Mouse (Mus musculus) embryonic stem cell, embryonic (primary cell): ENCODE measurements around the gene Slc44a5.
"Not testable (repeated sequence)": the region's sequence is repeated elsewhere in the genome, so short reads cannot be mapped to it uniquely, and the experiment has no call there.

Source experiments
- CTCF ChIA-PET, 4 experiments: fragments of 300-600 bp in 2 of 4; fragments of 350-600 bp in 2 of 4; sonication (Branson Sonifier 250); formaldehyde crosslinking; loops; one replicate each; lab custom pipeline; 2022; ENCODE audit warnings: inconsistent platforms in 2 of 4; lab: Charles Lee
- POLR2A ChIA-PET, 4 experiments: fragments of 300-600 bp in 2 of 4; fragments of 350-600 bp in 2 of 4; sonication (Branson Sonifier 250); formaldehyde crosslinking; loops; one replicate each; lab custom pipeline; 2022; ENCODE audit warnings: antibody characterized with exemption in 4 of 4, inconsistent platforms in 1 of 4; lab: Charles Lee

The Slc44a5 gene

GRCm38 (mm10) chr3:154215779-154216178 lies 242.5 kb downstream of the Slc44a5 start:
- POLR2A ChIA-PET = no interaction called here
- CTCF ChIA-PET = interaction anchor here in 1 of 4 experiments (1.5 kb wide), 1 partner anchor 11 kb away, joined by 4 read pairs; no protein-coding TSS in a partner anchor

GRCm38 (mm10) chr3:154222141-154222591 lies 248.9 kb downstream of the Slc44a5 start:
- ChIA-PET POLR2A (no interaction called here), CTCF (interaction anchor here in 1 of 4 experiments (0.7 kb wide), 1 partner anchor 275 kb away, joined by 3 read pairs; no protein-coding TSS in a partner anchor)

DNA sequence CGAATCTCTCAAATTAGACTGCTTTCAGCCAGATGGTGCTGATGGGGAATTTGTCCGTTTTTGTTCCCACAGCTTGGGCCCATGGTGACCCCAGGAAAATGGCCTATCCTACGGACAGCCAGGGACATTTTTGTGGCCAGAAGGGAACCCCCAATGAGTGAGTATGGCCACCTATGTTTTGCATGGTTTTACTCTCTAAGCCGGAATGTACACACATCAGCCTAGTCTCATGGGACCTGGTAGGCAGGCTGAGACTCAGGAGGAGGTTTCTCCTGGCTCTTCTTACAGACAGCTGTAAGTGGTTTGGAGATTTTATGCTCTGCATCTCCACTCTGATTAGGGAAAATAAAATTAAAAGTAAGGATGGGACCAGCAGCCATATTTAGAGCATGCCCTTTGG lies 249.5 kb downstream of the Slc44a5 start:
- POLR2A ChIA-PET = no interaction called here

GRCm38 (mm10) chr3:154226100-154226752 lies 253.0 kb downstream of the Slc44a5 start:
- ChIA-PET POLR2A (interaction anchor here in 2 of 4 experiments (0.6 to 1.6 kb wide), 4 partner anchors 102 to 371 kb away, joined by 3 to 4 read pairs (median 3); partner anchors contain the start of genes Cryz (in 1 of the 2), Rabggtb (in 1 of the 2) and Tyw3 (in 1 of the 2)), CTCF (interaction anchor here (0.5 to 2.3 kb wide), 18 partner anchors 10 to 346 kb away, joined by 3 to 40 read pairs (median 4); no protein-coding TSS in a partner anchor)

More for the DNA sequence above, 249.5 kb downstream of the Slc44a5 start:
- CTCF ChIA-PET = interaction anchor here in 1 of 4 experiments (0.7 kb wide), 1 partner anchor 275 kb away, joined by 3 read pairs; no protein-coding TSS in a partner anchor

- ChIA-PET POLR2A (no interaction called here), CTCF (no interaction called here)
Observed at GRCm38 (mm10) chr3:154244932-154245331, 271.7 kb downstream of the Slc44a5 start.

GRCm38 (mm10) chr3:154251486-154251885 lies 278.2 kb downstream of the Slc44a5 start:
- ChIA-PET CTCF (no interaction called here), POLR2A (no interaction called here)

- ChIA-PET CTCF (no interaction called here), POLR2A (no interaction called here)
Observed at GRCm38 (mm10) chr3:154252219-154252618, 279.0 kb downstream of the Slc44a5 start.

GRCm38 (mm10) chr3:154254187-154254586 lies 281.0 kb downstream of the Slc44a5 start:
- POLR2A ChIA-PET = interaction anchor here in 1 of 4 experiments (0.6 kb wide), 1 partner anchor 289 kb away, joined by 8 read pairs; no protein-coding TSS in a partner anchor
- CTCF ChIA-PET = not testable (repeated sequence)

DNA sequence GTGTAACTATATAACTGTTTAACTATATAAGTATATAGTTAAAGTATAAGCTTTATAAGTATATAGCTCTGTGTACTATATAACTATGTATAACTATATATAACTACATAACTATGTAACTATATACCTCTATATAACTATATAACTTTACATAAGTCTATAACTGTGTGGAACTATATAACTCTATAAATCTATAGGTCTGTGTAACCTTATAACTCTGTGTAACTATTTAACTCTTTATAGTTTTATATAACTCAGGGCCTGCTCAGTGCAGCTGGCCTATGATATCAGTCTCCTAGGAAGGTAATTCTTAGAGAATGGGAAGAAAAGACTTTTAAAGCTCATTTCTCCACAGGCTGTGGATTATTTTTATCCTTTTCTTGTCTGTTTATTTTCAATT lies 284.1 kb downstream of the Slc44a5 start:
- POLR2A ChIA-PET = no interaction called here
- CTCF ChIA-PET = interaction anchor here in 2 of 4 experiments (1.0 to 1.7 kb wide), 2 partner anchors 12 kb away, joined by 3 to 6 read pairs; no protein-coding TSS in a partner anchor

- CTCF ChIA-PET = interaction anchor here in 2 of 4 experiments (0.8 to 2.1 kb wide), 6 partner anchors 11 to 379 kb away, joined by 3 to 27 read pairs (median 4); no protein-coding TSS in a partner anchor
- POLR2A ChIA-PET = interaction anchor here in 1 of 4 experiments (0.7 kb wide), 1 partner anchor 325 kb away, joined by 3 read pairs; no protein-coding TSS in a partner anchor
Observed at GRCm38 (mm10) chr3:154268313-154268712, 295.1 kb downstream of the Slc44a5 start.

GRCm38 (mm10) chr3:154269757-154270366 lies 296.6 kb downstream of the Slc44a5 start:
- POLR2A ChIA-PET = interaction anchor here in 1 of 4 experiments (0.6 kb wide), 1 partner anchor 327 kb away, joined by 3 read pairs; the partner anchor contains the start of gene Tyw3
- CTCF ChIA-PET = interaction anchor here (0.6 to 2.1 kb wide), 23 partner anchors 9 to 382 kb away, joined by 3 to 27 read pairs (median 3); partner anchors contain the start of genes Cryz (in 1 of the 4) and Tyw3 (in 1 of the 4)

DNA sequence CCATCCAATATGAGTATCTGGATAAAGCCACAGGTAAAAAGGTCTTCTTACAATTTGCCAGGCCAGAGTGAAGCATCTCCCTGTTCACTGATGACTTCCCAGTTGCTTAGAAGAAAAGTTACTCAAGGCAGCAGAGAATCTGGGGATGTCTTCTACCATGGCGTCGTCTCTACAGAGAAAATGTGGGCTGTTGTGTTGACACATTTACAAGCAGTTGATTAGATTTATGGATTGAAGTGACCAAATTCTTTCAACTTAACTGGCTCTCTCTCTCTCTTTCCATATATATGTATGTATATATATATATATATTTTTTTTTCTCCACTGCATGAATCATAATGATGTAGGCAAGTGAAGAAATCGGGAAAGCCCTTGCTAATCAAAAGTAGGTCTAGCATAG lies 301.4 kb downstream of the Slc44a5 start:
- POLR2A ChIA-PET = no interaction called here
- CTCF ChIA-PET = no interaction called here

- CTCF ChIA-PET = interaction anchor here in 1 of 4 experiments (1.4 kb wide), 1 partner anchor 325 kb away, joined by 3 read pairs; no protein-coding TSS in a partner anchor
Observed at GRCm38 (mm10) chr3:154284260-154284659, 311.0 kb downstream of the Slc44a5 start.

DNA sequence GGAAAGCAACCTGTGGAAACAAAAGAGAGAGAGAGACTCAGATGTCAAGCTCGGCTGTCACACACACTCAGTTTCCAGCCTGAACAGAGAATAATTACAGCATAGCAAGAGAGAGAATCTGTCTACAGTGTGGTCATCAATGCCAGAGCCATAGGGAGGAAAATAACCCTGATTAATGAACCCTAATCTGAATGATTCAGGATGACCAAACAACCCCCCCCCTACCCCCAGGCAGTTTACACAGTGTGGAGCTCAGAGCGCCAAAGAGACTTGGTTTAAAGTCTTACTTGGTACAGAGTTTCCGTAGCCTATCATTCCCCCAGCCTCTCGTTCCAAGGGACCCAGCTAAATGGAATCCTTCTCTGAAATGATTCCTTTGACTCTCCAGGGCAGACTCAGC lies 312.1 kb downstream of the Slc44a5 start:
- CTCF ChIA-PET = interaction anchor here in 1 of 4 experiments (0.6 to 0.9 kb wide), 2 partner anchors 16 to 48 kb away, joined by 3 to 12 read pairs; no protein-coding TSS in a partner anchor
- POLR2A ChIA-PET = interaction anchor here in 1 of 4 experiments (0.6 kb wide), 1 partner anchor 817 kb away, joined by 3 read pairs; no protein-coding TSS in a partner anchor

More at GRCm38 (mm10) chr3:154284260-154284659, 311.0 kb downstream of the Slc44a5 start:
- POLR2A ChIA-PET = no interaction called here

DNA sequence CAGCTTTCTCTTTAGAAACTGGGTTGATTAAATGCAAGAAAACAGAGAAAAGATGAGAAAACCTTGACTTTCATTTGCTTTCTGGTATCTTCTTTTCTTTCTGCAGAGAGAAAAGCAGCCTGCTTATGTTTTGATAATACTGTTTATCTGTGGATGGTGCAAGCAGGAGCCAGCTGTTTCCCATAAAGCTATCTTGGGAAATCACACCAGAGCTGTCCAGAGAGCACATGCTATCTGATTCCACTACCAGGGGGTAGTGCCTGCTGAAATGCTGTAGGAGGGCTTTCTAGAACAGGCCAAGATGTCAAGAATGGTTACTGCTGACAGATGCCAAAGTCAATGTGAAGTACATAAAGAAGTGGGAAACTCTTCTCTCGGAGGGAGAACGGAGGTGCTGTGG lies 314.0 kb downstream of the Slc44a5 start:
- ChIA-PET POLR2A (no interaction called here), CTCF (no interaction called here)

DNA sequence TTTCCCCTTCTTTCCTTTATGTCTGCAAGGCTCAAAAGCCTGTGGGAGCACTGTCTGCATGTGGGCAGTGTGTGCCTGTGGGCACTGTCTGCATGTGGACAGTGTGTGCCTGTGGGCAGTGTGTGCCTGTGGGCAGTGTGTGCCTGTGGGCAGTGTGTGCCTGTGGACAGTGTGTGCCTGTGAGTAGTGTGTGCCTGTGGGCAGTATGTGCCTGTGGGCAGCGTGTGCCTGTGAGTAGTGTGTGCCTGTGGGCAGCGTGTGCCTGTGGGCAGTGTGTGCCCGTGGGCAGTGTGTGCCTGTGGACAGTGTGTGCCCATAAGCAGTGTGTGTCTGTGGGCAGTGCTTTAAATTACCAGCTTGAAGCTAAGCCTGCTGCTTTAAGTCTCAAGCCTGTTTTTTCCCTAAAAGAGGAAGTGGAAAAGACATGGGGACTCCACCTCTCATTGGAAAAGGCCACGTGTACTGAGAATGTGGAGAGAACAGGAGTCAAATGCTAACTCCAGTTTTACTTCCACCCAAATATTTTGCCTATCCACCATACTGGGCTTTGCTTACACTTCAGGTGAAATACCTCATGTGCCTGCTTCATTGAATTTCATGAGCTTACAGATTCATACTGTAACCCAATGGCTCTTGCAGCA lies 315.3 kb downstream of the Slc44a5 start:
- POLR2A ChIA-PET = no interaction called here
- CTCF ChIA-PET = no interaction called here

DNA sequence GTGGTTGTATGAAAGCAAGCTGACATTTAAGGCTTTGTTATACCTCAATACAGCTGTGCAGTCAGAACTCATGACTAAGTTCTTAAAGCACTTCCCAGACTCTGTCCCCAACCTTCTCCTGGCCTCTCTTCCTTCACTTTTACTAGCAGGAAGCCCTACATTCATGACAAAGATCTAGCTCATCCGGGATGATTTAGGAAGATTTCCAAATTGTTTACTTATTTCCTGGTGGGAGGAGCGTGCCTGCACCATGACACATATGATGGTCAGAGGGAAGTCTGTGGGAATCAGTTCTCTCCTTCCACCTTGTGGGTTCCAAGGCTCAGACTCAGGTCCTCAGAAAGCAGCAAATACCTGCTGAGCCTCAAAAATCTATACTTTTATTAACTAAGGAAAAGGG lies 317.1 kb downstream of the Slc44a5 start:
- POLR2A ChIA-PET = interaction anchor here in 2 of 4 experiments (0.6 to 1.2 kb wide), 4 partner anchors 17 to 751 kb away, joined by 3 to 5 read pairs (median 3); partner anchors contain the start of gene Tyw3 (in 1 of the 2)
- CTCF ChIA-PET = interaction anchor here in 2 of 4 experiments (0.5 to 0.7 kb wide), 2 partner anchors 18 to 28 kb away, joined by 3 to 4 read pairs; no protein-coding TSS in a partner anchor

DNA sequence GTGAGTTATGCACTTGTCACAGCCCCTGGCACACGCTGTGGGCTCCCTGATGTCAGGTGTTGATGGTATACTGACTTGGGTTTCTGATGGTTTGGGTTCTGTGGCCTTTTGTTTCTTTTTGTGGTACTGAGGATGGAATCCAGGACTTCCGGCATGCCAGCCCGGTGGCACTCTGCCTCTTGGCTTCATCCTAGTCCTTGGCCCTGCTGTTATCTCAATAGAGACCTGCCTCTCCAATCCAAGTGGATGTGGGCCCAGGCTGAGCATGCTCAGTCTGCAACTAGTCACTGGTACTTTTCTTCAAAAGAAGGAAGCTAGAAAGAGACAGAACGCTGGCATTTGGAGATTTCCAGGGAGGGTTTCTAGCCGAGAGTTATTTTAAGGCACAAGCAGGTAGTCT lies 318.9 kb downstream of the Slc44a5 start:
- ChIA-PET CTCF (interaction anchor here in 1 of 4 experiments (0.6 kb wide), 1 partner anchor 456 kb away, joined by 3 read pairs; no protein-coding TSS in a partner anchor), POLR2A (no interaction called here)
